Mouse (Mus musculus): ENCODE results near the gene Fabp2.
"Not testable (repeated sequence)": the region's sequence is repeated elsewhere in the genome, so short reads cannot be mapped to it uniquely, and the experiment has no call there.

Gene Fabp2

DNA sequence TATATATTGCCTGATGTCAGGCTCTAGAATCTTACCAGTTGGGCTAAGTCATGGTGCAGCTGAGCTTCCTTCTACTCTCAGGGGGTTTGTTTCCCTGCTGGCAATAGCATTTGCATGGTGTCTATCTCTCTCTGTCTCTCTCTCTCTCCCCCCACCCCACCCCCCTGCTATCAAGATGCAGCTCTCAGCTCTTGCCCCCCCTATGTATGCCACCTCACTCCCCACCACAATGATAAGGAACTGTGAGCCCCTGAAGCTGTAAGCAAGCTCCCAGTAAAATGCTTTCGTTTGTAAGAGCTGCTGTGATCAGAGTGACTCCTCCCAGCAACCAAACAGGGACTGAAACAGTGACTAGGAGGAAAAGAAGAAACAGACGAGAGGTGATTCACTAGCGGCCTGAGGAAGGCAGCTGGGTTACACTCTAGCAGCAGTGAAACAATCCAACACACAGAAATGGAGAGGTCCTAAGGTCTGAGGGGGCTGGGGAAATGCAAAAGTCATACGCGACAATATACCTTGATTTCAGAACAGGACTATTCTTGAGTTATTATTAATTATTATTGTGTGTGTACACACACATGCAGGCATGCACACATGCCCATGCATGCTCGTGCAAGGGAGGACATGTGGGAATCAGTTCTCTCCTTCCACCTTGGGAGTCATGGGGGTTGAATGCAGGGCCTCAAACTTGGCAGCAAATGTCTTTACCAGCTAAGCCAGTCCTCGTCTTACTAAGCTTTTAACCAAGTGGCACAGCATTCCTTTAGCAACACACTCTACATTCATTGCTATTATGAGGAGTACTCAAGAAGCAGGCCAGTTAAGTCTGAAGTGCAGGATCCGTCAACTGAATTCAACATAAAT lies 25.9 kb downstream of the Fabp2 start:
- no peak for DNase-seq

DNA sequence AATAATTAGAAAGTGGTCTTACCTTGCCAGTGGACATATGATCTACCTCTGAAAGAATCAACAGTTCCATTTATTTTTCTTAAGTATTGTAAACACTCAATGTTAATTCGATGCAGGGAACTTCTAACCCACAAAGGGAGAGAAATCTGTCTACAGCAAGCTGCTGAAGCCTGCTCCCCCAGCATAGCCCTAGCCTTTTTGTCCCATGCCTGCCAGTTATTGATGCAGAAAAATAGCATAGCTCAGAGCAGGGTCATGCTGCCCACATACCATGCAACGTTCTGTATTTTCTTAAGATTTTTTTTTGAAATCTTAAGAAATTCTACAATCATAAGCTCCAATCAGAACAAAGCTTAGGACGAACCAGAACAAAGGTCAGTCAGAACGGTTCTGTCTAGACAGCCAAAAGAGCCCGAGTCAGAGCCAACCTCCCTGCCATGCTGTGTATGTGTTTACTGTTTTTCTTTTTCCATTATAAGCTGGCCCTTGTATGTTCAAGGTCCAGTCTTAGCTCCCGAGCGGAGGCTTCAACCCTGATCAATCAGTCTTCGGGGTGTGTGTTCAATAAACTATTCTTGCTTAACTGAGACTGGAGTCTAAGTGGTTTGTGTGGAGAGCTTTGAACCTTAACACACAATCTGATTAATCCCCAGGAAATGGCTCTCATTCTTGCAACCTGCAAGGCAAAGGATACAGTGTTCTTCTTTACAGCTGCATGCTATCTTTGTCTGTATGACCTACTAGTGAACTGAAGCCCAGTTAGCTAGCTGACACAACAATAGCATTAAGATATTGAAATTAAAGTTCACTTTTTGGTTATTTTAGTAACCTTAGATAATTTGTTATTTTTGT lies 27.0 kb downstream of the Fabp2 start:
- DNase-seq: no peak

DNA sequence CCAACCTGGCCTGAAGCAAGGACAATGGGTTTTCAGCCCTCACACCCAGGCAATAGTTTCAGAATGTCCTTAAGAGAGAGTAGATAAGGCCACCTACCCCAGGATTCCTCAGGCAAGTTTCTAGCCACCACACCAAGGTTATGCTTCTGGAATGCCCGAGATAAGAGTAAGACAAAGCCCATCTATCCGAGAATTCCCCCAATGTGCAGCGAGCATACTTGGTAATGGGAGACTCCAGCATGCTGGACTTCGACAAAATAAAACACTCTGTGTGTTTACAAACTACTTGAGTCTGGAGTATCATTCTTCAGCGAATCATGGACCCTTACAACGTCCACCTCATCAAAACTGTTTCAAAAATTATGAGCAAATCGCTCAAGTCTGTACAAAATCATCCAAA lies 28.3 kb downstream of the Fabp2 start:
- DNase-seq: no peak

DNA sequence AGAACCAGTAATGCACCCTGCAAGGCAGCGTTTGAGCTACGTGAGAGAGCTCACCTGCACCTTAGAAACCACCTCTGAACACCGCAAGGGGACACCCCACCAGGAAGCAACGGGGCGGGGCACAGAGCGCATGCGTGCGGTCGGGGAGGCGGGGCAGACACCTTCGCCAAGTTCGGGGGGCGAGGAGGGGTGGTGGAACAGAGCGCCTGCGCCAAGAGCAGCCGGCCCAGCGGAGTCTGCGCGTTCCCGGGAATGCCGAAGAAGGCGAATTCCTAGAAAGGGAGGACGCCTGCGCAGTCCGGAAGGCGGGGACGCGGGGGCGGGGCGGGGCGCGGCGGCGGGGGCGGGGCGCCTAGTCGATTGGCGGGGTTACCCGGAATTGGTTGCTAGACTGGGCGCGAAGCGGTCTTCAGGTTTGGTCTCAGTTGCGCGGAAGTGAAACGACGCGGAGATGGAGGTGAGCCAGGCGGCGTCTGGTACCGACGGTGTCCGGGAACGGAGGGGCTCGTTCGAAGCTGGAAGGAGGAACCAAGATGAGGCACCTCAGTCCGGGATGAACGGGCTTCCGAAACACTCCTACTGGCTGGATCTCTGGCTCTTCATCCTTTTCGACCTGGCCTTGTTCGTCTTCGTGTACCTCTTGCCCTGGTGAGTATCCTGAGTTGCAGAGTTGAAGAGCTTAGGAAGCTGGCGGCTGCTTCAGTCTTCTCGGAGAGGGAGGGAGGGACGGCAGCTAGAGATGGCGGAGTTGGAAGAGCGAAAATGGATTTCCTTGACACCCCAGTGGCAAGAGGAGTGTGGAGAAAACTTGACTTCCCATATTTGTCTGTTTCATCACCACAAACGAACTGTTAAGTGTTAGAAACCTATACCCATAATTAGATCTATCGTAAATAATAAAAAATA lies 29.4 kb downstream of the Fabp2 start, which contains the start of gene 1810037I17Rik:
Gene 1810037I17Rik, plus strand, starts transcription at position 195 of the 906 bp plus-strand sequence.
- peak; percentile 97 for DNase-seq

DNA sequence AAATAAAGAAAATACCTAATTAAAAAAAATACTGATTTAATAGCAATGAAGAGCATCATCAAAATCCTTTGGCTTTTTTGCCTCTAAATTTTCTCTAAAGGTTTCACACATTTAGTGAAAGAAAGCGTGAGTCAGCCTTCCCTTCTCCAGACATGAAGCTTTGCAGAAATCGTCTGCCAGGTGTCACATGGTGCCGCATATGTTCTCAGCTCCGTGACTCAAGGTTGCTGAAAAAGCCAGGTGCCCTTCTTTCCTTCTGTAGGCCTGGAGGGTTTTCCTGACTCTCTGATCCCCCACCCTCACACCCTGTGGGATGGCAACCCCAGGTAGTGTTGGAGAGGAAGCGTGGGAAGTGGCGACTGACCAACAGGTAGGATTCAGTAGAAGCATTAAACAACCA lies 34.9 kb downstream of the Fabp2 start:
- no peak for DNase-seq

DNA sequence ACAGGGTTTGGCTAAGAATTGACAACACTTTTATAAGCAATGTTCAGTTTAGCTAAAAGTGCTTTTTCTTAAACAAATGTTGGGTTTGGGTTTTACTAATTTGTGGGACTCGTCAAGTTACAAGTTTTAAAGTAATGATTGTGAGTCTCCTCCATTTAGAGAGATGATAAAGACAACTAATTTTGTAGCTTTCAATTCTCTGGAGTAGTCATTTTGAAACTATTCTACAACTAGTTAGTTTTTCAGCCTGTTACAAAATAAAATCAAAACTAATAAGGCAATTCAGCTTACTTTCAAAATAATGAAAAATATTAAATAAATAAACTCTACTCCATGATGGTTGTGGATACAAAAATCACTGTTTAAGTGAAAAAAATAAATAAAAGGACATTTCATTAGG lies 37.6 kb downstream of the Fabp2 start:
- no peak for DNase-seq

DNA sequence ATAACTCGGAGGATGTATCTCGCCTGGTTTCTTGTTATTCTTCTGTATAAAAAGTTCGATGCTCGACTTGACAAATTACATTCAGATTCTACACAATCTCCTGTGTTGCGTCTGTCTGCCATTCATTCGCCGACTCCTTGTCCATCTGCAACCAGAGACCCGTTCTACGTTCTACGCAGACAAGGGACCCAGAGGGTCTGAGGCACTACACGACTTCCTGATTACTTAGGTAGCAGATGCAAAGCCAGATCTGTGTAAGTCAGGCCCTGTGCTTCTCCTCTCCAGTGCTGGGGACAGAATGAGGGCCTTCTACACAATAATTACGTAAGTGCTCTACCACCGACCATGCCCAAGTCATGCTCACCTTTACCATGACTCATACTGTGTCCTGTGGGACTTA lies 42.3 kb downstream of the Fabp2 start:
- DNase-seq: not testable (repeated sequence)

DNA sequence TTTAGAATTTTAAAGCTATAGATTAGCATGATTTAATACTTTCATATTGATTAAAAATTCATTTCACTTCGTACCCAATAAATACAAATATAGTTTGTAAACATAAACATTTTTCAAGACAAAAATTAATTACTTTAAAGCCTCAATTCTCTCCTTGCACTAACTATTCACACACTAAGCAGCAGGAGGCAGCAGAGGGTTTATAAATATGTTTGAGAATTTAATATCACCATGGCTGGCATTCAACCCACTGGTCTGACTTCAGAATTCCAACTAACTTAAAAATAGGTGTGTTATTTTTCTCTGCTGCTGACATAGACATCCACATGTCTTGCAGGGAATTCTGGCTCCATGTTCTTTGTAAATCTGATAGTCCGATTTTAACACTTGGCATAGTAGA lies 44.3 kb downstream of the Fabp2 start:
- DNase-seq: peak; percentile 22

DNA sequence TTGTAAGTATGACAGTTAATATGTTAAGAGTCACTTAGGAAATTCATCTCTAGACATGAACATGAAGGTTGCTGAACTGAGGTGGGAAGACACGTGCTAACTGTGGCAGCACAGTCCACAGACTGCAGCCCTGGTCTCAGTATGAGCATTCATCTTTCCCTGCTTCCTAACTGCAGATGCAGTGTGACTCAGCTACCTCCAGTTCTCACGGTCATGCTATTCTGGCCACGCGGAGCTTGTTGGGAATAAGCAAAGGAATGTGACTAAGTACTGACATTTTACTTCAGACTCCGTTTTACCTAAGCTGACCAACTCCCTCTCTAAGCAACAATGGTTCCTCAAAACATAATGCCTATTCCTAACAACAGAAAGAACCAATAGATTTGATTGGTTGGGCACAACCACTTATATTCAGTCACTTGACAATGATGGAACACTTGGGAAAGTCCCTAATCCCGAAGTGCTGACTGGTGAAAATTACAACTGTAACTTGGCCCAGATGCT lies 48.6 kb downstream of the Fabp2 start:
- DNase-seq: no peak
